Mouse (Mus musculus): ENCODE measurements around the gene Gm21425. TPM values are rescaled to one million over a fixed set of nuclear protein-coding genes. Genes with fewer than 3 reads are reported as not detected.
"Not testable (repeated sequence)": the region's sequence is repeated elsewhere in the genome, so short reads cannot be mapped to it uniquely, and the experiment has no call there.

The Gm21425 gene
- polyA plus RNA-seq (2015; fragmentation: Nextera tagmentation; extraction: Ambion mirVana): not detected in 2 replicates

- not testable (repeated sequence) for ATAC-seq (replicated peaks; ENCODE audit: insufficient number of reproducible peaks, insufficient read depth, low FRiP score, low read depth); H3K9ac ChIP-seq; H3K4me3 ChIP-seq; H3K4me1 ChIP-seq (replicated peaks); H3K36me3 ChIP-seq; H3K27ac ChIP-seq; H3K9me3 ChIP-seq (replicated peaks); H3K27me3 ChIP-seq; H3K4me2 ChIP-seq
These were observed at the start of gene Gm21425 for GRCm38 (mm10) chrY:13161668-13162067. Gene Gm21425 (plus strand): TSS chrY:13161968.

GRCm38 (mm10) chrY:13133392-13133791, 28.4 kb upstream of the Gm21425 start, which contains the start of gene Gm21891:
Gene Gm21891 (minus strand): TSS chrY:13133492.
- WGBS: no CpG with 5 or more reads among the region's 3 CpGs
- not testable (repeated sequence) for H3K36me3 ChIP-seq; H3K4me1 ChIP-seq (replicated peaks); H3K4me3 ChIP-seq; ATAC-seq (replicated peaks; ENCODE audit: insufficient number of reproducible peaks, insufficient read depth, low FRiP score, low read depth); H3K27me3 ChIP-seq; H3K27ac ChIP-seq; H3K9ac ChIP-seq; H3K4me2 ChIP-seq; H3K9me3 ChIP-seq (replicated peaks)

Other genes starting within 250 kb of the Gm21425 start
- gene Gm20807, start 119.1 kb upstream of the Gm21425 start, polyA plus RNA-seq (2015; fragmentation: Nextera tagmentation; extraction: Ambion mirVana): not detected in 2 replicates
- not detected in 2 replicates for gene Gm21891, start 28.5 kb upstream of the Gm21425 start, polyA plus RNA-seq (2015; fragmentation: Nextera tagmentation; extraction: Ambion mirVana)
- gene Gm21828, start 62.0 kb downstream of the Gm21425 start, polyA plus RNA-seq (2015; fragmentation: Nextera tagmentation; extraction: Ambion mirVana): not detected in 2 replicates
- gene Gm21440, start 90.4 kb downstream of the Gm21425 start, polyA plus RNA-seq (2015; fragmentation: Nextera tagmentation; extraction: Ambion mirVana): not detected in 2 replicates
- gene Gm21454, start 90.5 kb downstream of the Gm21425 start, polyA plus RNA-seq (2015; fragmentation: Nextera tagmentation; extraction: Ambion mirVana): not detected in 2 replicates
- gene Gm21725, start 187.1 kb downstream of the Gm21425 start, polyA plus RNA-seq (2015; fragmentation: Nextera tagmentation; extraction: Ambion mirVana): not detected in 2 replicates

Data from heart, embryonic 15.5 days (tissue).